Mouse (Mus musculus): ENCODE results near the gene Pex5l.

Pex5l gene

DNA sequence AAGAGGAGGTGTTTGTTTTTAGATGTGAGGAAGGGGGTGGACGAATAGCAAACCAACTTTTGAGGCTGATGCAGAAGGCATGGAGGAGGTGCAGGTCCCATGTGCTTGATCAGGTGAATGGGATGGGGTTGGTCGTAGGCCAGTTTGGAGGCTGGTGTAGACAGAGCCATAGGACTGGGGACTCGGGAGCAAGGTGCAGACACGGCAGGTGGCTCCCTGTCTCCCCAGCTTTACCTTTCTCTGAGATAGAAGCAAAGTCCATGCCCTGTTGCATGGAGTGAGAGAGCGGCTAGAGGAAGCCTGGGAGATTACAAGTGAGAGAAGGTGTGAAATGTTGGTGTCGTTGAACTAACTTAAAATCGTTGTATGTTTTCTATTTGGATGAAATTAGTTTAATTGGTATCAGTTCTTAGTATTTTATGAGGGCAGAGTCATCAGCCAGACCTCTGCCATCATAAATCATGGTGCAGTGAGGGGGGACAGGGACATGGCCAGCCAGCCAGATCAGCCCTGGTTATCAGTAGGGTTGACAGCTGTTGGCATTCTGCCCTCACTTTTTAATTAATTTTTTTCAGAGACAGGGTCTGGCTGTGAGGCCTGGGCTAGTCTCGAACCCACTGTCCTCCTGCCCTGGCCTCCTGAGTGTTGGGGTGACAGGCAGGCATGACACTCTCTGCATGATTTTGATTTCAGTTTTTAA lies 203.1 kb downstream of the Pex5l start:
- H3K27me3 ChIP-seq (ENCODE audit: control insufficient read depth, insufficient read depth, low read length, poor library complexity, severe bottlenecking) = no peaks in the 10 kb centered on the region
- H3K36me3 ChIP-seq (ENCODE audit: control insufficient read depth, insufficient read depth, low read length, poor library complexity, severe bottlenecking) = no peaks in the 10 kb centered on the region
- DNase-seq (ENCODE audit: low read depth, low spot score) = no peak

DNA sequence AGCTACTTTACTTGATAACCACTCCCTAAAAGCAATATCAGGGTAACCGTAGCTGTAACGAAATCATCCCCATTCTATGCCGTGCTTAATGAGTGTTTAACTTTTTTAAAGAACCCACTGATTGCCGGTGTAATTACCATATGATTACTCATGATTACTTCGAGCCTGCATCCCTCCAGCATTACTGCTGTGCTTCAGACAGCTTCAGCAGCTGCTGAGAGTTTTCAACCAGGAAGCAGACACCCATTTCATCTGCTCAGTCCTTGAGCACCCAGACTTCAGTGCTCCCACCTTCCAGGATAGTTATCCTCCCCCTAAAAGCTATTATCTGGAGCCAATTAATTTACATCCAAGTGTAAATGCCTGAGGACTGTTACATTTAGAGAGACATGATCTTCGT lies 218.9 kb downstream of the Pex5l start:
- DNase-seq (ENCODE audit: low read depth, low spot score) = no peak
- Histone ChIP-seq H3K27me3 (ENCODE audit: control insufficient read depth, insufficient read depth, low read length, poor library complexity, severe bottlenecking) (no peaks in the 10 kb centered on the region; the same call in 1 of the 2 replicates), H3K36me3 (ENCODE audit: control insufficient read depth, insufficient read depth, low read length, poor library complexity, severe bottlenecking) (no peaks in the 10 kb centered on the region)

DNA sequence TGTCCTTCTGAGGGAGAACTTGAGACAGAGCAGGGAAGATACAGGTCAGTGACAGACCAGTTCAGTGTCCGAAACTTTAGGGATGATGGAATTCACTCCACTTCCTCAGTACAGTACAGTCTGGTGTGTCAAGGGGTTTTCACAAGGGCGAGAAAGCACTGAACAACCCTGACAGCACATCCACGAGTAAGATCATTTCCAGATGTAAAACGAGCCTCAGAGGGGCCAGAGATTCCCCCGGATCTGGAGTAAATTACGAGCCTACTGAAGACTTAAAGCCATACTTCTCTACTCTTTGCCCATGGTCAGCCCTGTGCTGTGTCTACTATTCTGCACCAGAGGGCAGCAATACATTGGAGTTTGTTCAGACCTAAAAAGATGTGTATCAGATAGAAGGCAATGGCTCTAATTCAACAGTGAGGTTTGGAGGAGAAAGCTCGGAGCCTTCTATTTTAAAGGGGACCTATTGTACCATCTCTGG lies 232.9 kb downstream of the Pex5l start:
- no peak for DNase-seq (ENCODE audit: low read depth, low spot score)
- no peaks in the 10 kb centered on the region for H3K36me3 ChIP-seq (ENCODE audit: control insufficient read depth, insufficient read depth, low read length, poor library complexity, severe bottlenecking)
- no peaks in the 10 kb centered on the region for H3K27me3 ChIP-seq (ENCODE audit: control insufficient read depth, insufficient read depth, low read length, poor library complexity, severe bottlenecking)

DNA sequence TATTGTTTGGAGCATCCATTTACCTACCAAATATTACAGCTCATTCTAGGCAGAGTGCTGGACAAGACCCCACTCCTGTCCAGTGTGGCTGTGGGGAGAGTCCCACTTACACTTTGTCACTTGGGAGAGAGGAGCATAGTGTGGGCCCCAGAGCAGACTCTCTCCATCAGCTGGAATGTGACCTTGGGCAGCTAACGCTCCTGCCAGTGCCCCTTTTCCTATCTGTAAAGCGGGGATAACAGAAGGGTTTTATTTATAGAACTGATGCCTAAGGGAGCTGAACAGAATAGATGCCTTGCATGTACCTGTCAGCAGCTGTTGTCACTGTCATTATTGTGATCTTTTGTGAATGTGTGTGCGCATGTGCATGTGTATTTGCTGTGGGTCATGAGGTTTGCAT lies 234.6 kb downstream of the Pex5l start:
- DNase-seq (ENCODE audit: low read depth, low spot score) = no peak
- H3K27me3 ChIP-seq (ENCODE audit: control insufficient read depth, insufficient read depth, low read length, poor library complexity, severe bottlenecking) = no peaks in the 10 kb centered on the region
- H3K36me3 ChIP-seq (ENCODE audit: control insufficient read depth, insufficient read depth, low read length, poor library complexity, severe bottlenecking) = no peaks in the 10 kb centered on the region

DNA sequence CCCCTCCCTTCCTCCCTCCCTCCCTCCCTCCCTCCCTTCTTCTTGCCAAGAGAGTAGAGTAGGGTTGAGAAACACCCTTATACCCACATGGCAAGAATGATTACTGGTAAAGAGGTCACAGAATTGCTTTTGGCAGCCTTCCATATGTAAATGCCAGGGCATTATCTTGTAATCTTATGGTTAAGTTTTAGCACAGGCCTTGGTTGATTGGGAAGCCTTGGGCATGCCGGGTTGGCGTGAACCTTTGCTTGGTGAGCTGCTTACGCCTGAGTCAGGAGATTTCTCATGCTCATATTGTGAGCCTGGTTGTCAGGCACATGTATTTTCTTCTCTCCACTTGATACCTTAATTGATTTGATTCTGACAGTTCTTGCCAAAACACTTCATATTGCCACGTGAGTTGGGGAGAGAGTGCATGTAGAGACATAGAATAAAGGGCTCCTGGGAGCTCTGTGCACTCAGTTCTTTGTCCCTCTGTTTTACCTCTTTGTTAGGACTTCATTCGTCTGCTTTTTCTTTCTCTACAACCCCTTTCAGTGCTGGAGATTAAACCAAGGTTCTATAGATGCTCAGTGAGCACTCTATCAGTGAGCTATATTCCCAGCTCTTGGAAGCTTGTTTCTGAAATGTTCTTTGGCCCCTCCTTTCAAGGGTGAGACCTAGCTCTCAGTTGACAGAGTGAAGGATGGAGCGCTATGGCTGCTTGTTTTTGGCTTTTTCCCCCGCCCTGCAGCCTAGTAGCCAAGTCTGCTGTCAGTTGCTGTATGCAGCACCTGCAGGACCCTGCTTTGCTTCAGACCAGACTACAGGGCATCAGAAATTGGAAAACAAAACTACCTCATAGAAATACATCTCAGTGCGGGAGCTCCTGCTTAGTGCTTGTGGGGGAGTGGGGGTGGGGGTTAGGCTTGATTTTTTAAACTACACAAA lies 236.9 kb downstream of the Pex5l start:
- Histone ChIP-seq H3K27me3 (ENCODE audit: control insufficient read depth, insufficient read depth, low read length, poor library complexity, severe bottlenecking) (no peaks in the 10 kb centered on the region), H3K36me3 (ENCODE audit: control insufficient read depth, insufficient read depth, low read length, poor library complexity, severe bottlenecking) (no peaks in the 10 kb centered on the region)
- no peak for DNase-seq (ENCODE audit: low read depth, low spot score)

DNA sequence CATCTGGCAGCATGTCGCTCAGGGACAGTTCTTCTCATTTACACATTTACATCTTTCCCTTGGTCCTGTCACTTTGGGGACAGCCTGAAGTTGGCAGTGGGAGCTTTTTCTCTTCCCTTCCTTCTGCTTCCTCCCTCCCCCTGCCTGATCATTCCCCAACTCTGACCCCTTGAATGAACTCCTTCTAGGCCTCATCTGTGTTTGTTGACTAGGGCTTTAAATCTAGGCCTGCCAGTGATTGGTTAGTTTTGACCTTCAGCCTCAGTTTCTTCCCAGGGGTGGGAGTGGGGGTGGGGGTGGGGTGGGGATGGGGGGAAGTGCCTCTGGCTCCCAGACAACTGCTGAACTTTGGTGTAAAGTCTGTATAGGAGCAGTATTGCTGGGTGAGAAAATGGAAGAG lies 238.4 kb downstream of the Pex5l start:
- DNase-seq (ENCODE audit: low read depth, low spot score) = no peak
- no peaks in the 10 kb centered on the region for H3K36me3 ChIP-seq (ENCODE audit: control insufficient read depth, insufficient read depth, low read length, poor library complexity, severe bottlenecking)
- no peaks in the 10 kb centered on the region for H3K27me3 ChIP-seq (ENCODE audit: control insufficient read depth, insufficient read depth, low read length, poor library complexity, severe bottlenecking)

DNA sequence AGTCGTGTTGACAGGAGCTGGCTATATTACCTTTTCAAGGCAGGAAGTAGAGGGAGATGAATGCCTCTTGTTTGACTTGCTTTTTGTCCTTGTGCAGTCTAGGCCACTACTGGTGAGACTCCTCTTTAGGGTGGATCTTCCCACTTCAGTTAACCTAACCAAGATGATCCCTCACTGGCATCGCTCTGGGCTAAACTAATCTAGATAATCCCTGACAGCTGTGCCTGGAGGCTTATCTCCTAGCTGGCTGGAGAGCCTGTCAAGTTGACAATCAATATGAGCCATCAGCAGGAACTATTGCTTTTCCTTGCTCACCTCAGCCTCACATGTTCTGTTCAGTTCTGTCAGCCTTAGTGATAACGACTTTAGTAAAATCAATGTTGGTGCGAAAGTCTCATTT lies 239.6 kb downstream of the Pex5l start:
- Histone ChIP-seq H3K36me3 (ENCODE audit: control insufficient read depth, insufficient read depth, low read length, poor library complexity, severe bottlenecking) (no peaks in the 10 kb centered on the region), H3K27me3 (ENCODE audit: control insufficient read depth, insufficient read depth, low read length, poor library complexity, severe bottlenecking) (no peaks in the 10 kb centered on the region)
- DNase-seq (ENCODE audit: low read depth, low spot score) = no peak

Measured in splenic B cell, adult 2 months (primary cell).